Mouse (Mus musculus): ENCODE results near the gene Foxn2.

The Foxn2 gene

GRCm38 (mm10) chr17:88477699-88478098 is 37.2 kb downstream of the Foxn2 start:
- TF ChIP-seq GATA4 (IDR thresholded peaks at IDR 0.05; ENCODE audit: insufficient replicate concordance, low read length), result no peak

- TF ChIP-seq GATA4 (IDR thresholded peaks at IDR 0.05; ENCODE audit: insufficient replicate concordance, low read length), result no peak
Measured at GRCm38 (mm10) chr17:88479040-88479439, 38.5 kb downstream of the Foxn2 start.

- no peak for TF ChIP-seq GATA4 (IDR thresholded peaks at IDR 0.05; ENCODE audit: insufficient replicate concordance, low read length)
Measured at GRCm38 (mm10) chr17:88480369-88480768, 39.9 kb downstream of the Foxn2 start.

GRCm38 (mm10) chr17:88481062-88481461 is 40.6 kb downstream of the Foxn2 start:
- no peak for TF ChIP-seq GATA4 (IDR thresholded peaks at IDR 0.05; ENCODE audit: insufficient replicate concordance, low read length)

- TF ChIP-seq GATA4 (IDR thresholded peaks at IDR 0.05; ENCODE audit: insufficient replicate concordance, low read length), result no peak
Measured at GRCm38 (mm10) chr17:88481587-88481986, 41.1 kb downstream of the Foxn2 start.

GRCm38 (mm10) chr17:88484539-88484938 is 44.0 kb downstream of the Foxn2 start:
- no peak for TF ChIP-seq GATA4 (IDR thresholded peaks at IDR 0.05; ENCODE audit: insufficient replicate concordance, low read length)

GRCm38 (mm10) chr17:88484951-88485350 is 44.4 kb downstream of the Foxn2 start:
- TF ChIP-seq GATA4 (IDR thresholded peaks at IDR 0.05; ENCODE audit: insufficient replicate concordance, low read length), result no peak

- TF ChIP-seq GATA4 (IDR thresholded peaks at IDR 0.05; ENCODE audit: insufficient replicate concordance, low read length), result no peak
Measured at GRCm38 (mm10) chr17:88490546-88490945, 50.0 kb downstream of the Foxn2 start.

- no peak for TF ChIP-seq GATA4 (IDR thresholded peaks at IDR 0.05; ENCODE audit: insufficient replicate concordance, low read length)
Measured at GRCm38 (mm10) chr17:88491366-88492106, 51.0 kb downstream of the Foxn2 start.

- TF ChIP-seq GATA4 (IDR thresholded peaks at IDR 0.05; ENCODE audit: insufficient replicate concordance, low read length), result no peak
Measured at GRCm38 (mm10) chr17:88492107-88492460, 51.6 kb downstream of the Foxn2 start.

GRCm38 (mm10) chr17:88493551-88493950 is 53.0 kb downstream of the Foxn2 start:
- no peak for TF ChIP-seq GATA4 (IDR thresholded peaks at IDR 0.05; ENCODE audit: insufficient replicate concordance, low read length)

- TF ChIP-seq GATA4 (IDR thresholded peaks at IDR 0.05; ENCODE audit: insufficient replicate concordance, low read length), result no peak
Measured at GRCm38 (mm10) chr17:88494121-88494771, 53.7 kb downstream of the Foxn2 start.

GRCm38 (mm10) chr17:88494772-88495132 is 54.2 kb downstream of the Foxn2 start:
- no peak for TF ChIP-seq GATA4 (IDR thresholded peaks at IDR 0.05; ENCODE audit: insufficient replicate concordance, low read length)

GRCm38 (mm10) chr17:88498090-88498682 is 57.7 kb downstream of the Foxn2 start:
- TF ChIP-seq GATA4 (IDR thresholded peaks at IDR 0.05; ENCODE audit: insufficient replicate concordance, low read length), result no peak

- no peak for TF ChIP-seq GATA4 (IDR thresholded peaks at IDR 0.05; ENCODE audit: insufficient replicate concordance, low read length)
Measured at GRCm38 (mm10) chr17:88504056-88504455, 63.5 kb downstream of the Foxn2 start.

- no peak; the same call in 1 of the 2 replicates for TF ChIP-seq GATA4 (IDR thresholded peaks at IDR 0.05; ENCODE audit: insufficient replicate concordance, low read length)
Measured at GRCm38 (mm10) chr17:88505275-88505723, 64.8 kb downstream of the Foxn2 start.

Measured in liver, adult (tissue).